Mouse (Mus musculus): Measurements from ENCODE around the gene Slc28a2.
A peak's percentile ranks its signal among the peaks of the same experiment; 100 is the strongest.
"Not testable (repeated sequence)": the region's sequence is repeated elsewhere in the genome, so short reads cannot be mapped to it uniquely, and the experiment has no call there.

The Slc28a2 gene

GRCm38 (mm10) chr2:122426200-122426599 is at the start of gene Slc28a2:
TSS of gene Slc28a2 (plus strand) at chr2:122426477.
- DNase-seq (ENCODE audit: low read depth in 2 of 2, low spot score in 2 of 2), result peak in 1 of 2 experiments; percentile 38

- peak; percentile 99 to 100 for DNase-seq (ENCODE audit: low read depth in 2 of 2, low spot score in 2 of 2)
Measured at GRCm38 (mm10) chr2:122377215-122377674, 49.0 kb upstream of the Slc28a2 start.

GRCm38 (mm10) chr2:122377751-122378246 is 48.5 kb upstream of the Slc28a2 start:
- peak; percentile 72 to 73 for DNase-seq (ENCODE audit: low read depth in 2 of 2, low spot score in 2 of 2)

GRCm38 (mm10) chr2:122378421-122379291 is 47.6 kb upstream of the Slc28a2 start:
- DNase-seq (ENCODE audit: low read depth in 2 of 2, low spot score in 2 of 2), result no peak

- DNase-seq (ENCODE audit: low read depth in 2 of 2, low spot score in 2 of 2), result no peak
Measured at GRCm38 (mm10) chr2:122379292-122379650, 47.0 kb upstream of the Slc28a2 start.

GRCm38 (mm10) chr2:122380768-122381311 is 45.4 kb upstream of the Slc28a2 start:
- peak; percentile 43 to 53 for DNase-seq (ENCODE audit: low read depth in 2 of 2, low spot score in 2 of 2)

GRCm38 (mm10) chr2:122381329-122382103 is 44.8 kb upstream of the Slc28a2 start:
- no peak for DNase-seq (ENCODE audit: low read depth in 2 of 2, low spot score in 2 of 2)

GRCm38 (mm10) chr2:122382121-122382520 is 44.2 kb upstream of the Slc28a2 start:
- DNase-seq (ENCODE audit: low read depth in 2 of 2, low spot score in 2 of 2), result no peak

GRCm38 (mm10) chr2:122385095-122385494 is 41.2 kb upstream of the Slc28a2 start:
- DNase-seq (ENCODE audit: low read depth in 2 of 2, low spot score in 2 of 2), result no peak

- DNase-seq (ENCODE audit: low read depth in 2 of 2, low spot score in 2 of 2), result not testable (repeated sequence)
Measured at GRCm38 (mm10) chr2:122387135-122387534, 39.1 kb upstream of the Slc28a2 start.

GRCm38 (mm10) chr2:122396150-122396549 is 30.1 kb upstream of the Slc28a2 start:
- no peak for DNase-seq (ENCODE audit: low read depth in 2 of 2, low spot score in 2 of 2)

GRCm38 (mm10) chr2:122407607-122408006 is 18.7 kb upstream of the Slc28a2 start:
- DNase-seq (ENCODE audit: low read depth in 2 of 2, low spot score in 2 of 2), result no peak

GRCm38 (mm10) chr2:122408928-122409327 is 17.3 kb upstream of the Slc28a2 start:
- no peak for DNase-seq (ENCODE audit: low read depth in 2 of 2, low spot score in 2 of 2)

GRCm38 (mm10) chr2:122426645-122427044 is 368 bp downstream of the Slc28a2 start:
- not testable (repeated sequence) for DNase-seq (ENCODE audit: low read depth in 2 of 2, low spot score in 2 of 2)

- DNase-seq (ENCODE audit: low read depth in 2 of 2, low spot score in 2 of 2), result not testable (repeated sequence)
Measured at GRCm38 (mm10) chr2:122438706-122439482, 12.6 kb downstream of the Slc28a2 start.

- peak; percentile 42 to 52 for DNase-seq (ENCODE audit: low read depth in 2 of 2, low spot score in 2 of 2)
Measured at GRCm38 (mm10) chr2:122440521-122440920, 14.2 kb downstream of the Slc28a2 start.

GRCm38 (mm10) chr2:122441000-122441933 is 15.0 kb downstream of the Slc28a2 start:
- no peak for DNase-seq (ENCODE audit: low read depth in 2 of 2, low spot score in 2 of 2)

GRCm38 (mm10) chr2:122450351-122450750 is 24.1 kb downstream of the Slc28a2 start:
- no peak for DNase-seq (ENCODE audit: low read depth in 2 of 2, low spot score in 2 of 2)

- no peak for DNase-seq (ENCODE audit: low read depth in 2 of 2, low spot score in 2 of 2)
Measured at GRCm38 (mm10) chr2:122452426-122452825, 26.1 kb downstream of the Slc28a2 start.

Measured in CD8-positive naive resting alpha-beta T cell, adult 2 months (primary cell).